Mouse (Mus musculus) thymus, postnatal 10 days (tissue): ENCODE measurements around the gene Wdr93.
"Not testable (repeated sequence)": the region's sequence is repeated elsewhere in the genome, so short reads cannot be mapped to it uniquely, and the experiment has no call there.

Experiments
- DNase-seq, 2 experiments: peaks; one replicate each; pipeline ENCODE4 v3.0.0; 2021; ENCODE audit warnings: low spot score in 2 of 2

Wdr93 gene

GRCm38 (mm10) chr7:79749511-79749910 is 6.5 kb downstream of the Wdr93 start:
- no peak for DNase-seq

- no peak for DNase-seq
These were observed 13.4 kb downstream of the Wdr93 start for GRCm38 (mm10) chr7:79756334-79756733.

- DNase-seq, result no peak
These were observed 15.2 kb downstream of the Wdr93 start for GRCm38 (mm10) chr7:79758176-79758575.

- DNase-seq, result no peak
These were observed 16.8 kb downstream of the Wdr93 start for GRCm38 (mm10) chr7:79759766-79760165.

GRCm38 (mm10) chr7:79761124-79761876 is 18.3 kb downstream of the Wdr93 start:
- DNase-seq, result no peak

GRCm38 (mm10) chr7:79762106-79762505 is 19.1 kb downstream of the Wdr93 start:
- DNase-seq, result no peak

- no peak for DNase-seq
These were observed 23.0 kb downstream of the Wdr93 start for GRCm38 (mm10) chr7:79765991-79766390.

GRCm38 (mm10) chr7:79769664-79770063 is 26.7 kb downstream of the Wdr93 start:
- no peak for DNase-seq

GRCm38 (mm10) chr7:79771561-79772512 is 28.9 kb downstream of the Wdr93 start:
- no peak for DNase-seq

GRCm38 (mm10) chr7:79780647-79781626 is 38.0 kb downstream of the Wdr93 start:
- DNase-seq, result peak; percentile 26 to 71

GRCm38 (mm10) chr7:79781826-79782515 is 39.0 kb downstream of the Wdr93 start:
- DNase-seq, result no peak

- DNase-seq, result no peak
These were observed 39.5 kb downstream of the Wdr93 start for GRCm38 (mm10) chr7:79782516-79782855.

- DNase-seq, result peak; percentile 26 to 65
These were observed 43.3 kb downstream of the Wdr93 start for GRCm38 (mm10) chr7:79786295-79786694.

- DNase-seq, result not testable (repeated sequence)
These were observed 46.8 kb downstream of the Wdr93 start for GRCm38 (mm10) chr7:79789812-79790211.

- peak in 1 of 2 experiments; percentile 51 for DNase-seq
These were observed 49.9 kb downstream of the Wdr93 start for GRCm38 (mm10) chr7:79792635-79793421.

GRCm38 (mm10) chr7:79793688-79794087 is 50.7 kb downstream of the Wdr93 start, which contains the start of gene Mesp1:
Mesp1 (minus strand) TSS chr7:79793788.
- no peak for DNase-seq

GRCm38 (mm10) chr7:79798606-79799005 is 55.6 kb downstream of the Wdr93 start:
- DNase-seq, result no peak

GRCm38 (mm10) chr7:79799048-79799447 is 56.1 kb downstream of the Wdr93 start:
- DNase-seq, result peak; percentile 29 to 64

- DNase-seq, result no peak
These were observed 56.5 kb downstream of the Wdr93 start for GRCm38 (mm10) chr7:79799506-79799905.

- DNase-seq, result no peak
These were observed 57.4 kb downstream of the Wdr93 start for GRCm38 (mm10) chr7:79800336-79800735.
